Mouse (Mus musculus) kidney, embryonic 16.5 days (tissue): Measurements from ENCODE around the gene Gja5. TPM values are rescaled to one million over a fixed set of nuclear protein-coding genes. Genes with fewer than 3 reads are reported as not detected.
A peak's percentile ranks its signal among the peaks of the same experiment; 100 is the strongest.

Experiments
- ATAC-seq: fragments of 200-750 bp; cut with Nextera tagmentation; 2 replicates; pipeline ENCODE4 v1.8.0; 2017; ENCODE audit warnings: moderate TSS enrichment; ENCODE audit not compliant: low FRiP score, low TSS enrichment
- H3K27ac ChIP-seq: fragments of 300-500 bp; sonication (generic); 2 replicates; pipeline ENCODE4 v1.5.1; 2014; ENCODE audit warnings: low read length
- H3K27me3 ChIP-seq: fragments of 300-500 bp; sonication (generic); 2 replicates; pipeline ENCODE4 v1.6.1; 2014; ENCODE audit warnings: low read length, control low read depth, mixed read lengths; ENCODE audit not compliant: insufficient read depth
- H3K36me3 ChIP-seq: fragments of 300-500 bp; sonication (generic); 2 replicates; pipeline ENCODE4 v1.6.1; 2014; ENCODE audit warnings: low read length, control low read depth, mixed read lengths; ENCODE audit not compliant: insufficient read depth
- H3K4me1 ChIP-seq: fragments of 300-500 bp; sonication (generic); 2 replicates; pipeline ENCODE4 v1.6.1; 2014; ENCODE audit warnings: low read length, control low read depth, mixed read lengths; ENCODE audit not compliant: insufficient read depth
- H3K4me2 ChIP-seq: fragments of 300-500 bp; sonication (generic); replicated peaks from 2 replicates; pipeline ENCODE4 v1.6.1; 2014; ENCODE audit warnings: low read depth, low read length
- H3K4me3 ChIP-seq: fragments of 300-500 bp; sonication (generic); 2 replicates; pipeline ENCODE4 v1.5.1; 2014; ENCODE audit warnings: mild to moderate bottlenecking, low read length
- H3K9ac ChIP-seq: fragments of 300-500 bp; sonication (generic); replicated peaks from 2 replicates; pipeline ENCODE4 v1.6.1; 2014; ENCODE audit warnings: low read length
- H3K9me3 ChIP-seq: fragments of 300-500 bp; sonication (generic); 2 replicates; pipeline ENCODE4 v1.6.1; 2016; ENCODE audit warnings: low read length, control low read depth
- WGBS: fragments of 180-500 bp; shearing (Covaris S2); extraction: QIAGEN DNeasy Blood & Tissue Kit; methylation state at CpG from one replicate; pipeline ENCODE4 v1.1.7; 2014; 5-methylcytosine and 5-hydroxymethylcytosine counted together
- polyA plus RNA-seq: library from polyadenylated mRNA; unstranded; fragments of >200 nt; fragmentation: Nextera tagmentation; extraction: Ambion mirVana; gene quantifications from 2 replicates; pipeline ENCODE4 v1.2.1, GENCODE M21; 2015

Gene Gja5
- polyA plus RNA-seq, 1 experiment from 2014 or later = 29.1 TPM

- Histone ChIP-seq H3K4me3 (no peak overlapping the region), H3K27me3 (no peaks in the 10 kb centered on the region), H3K36me3 (no peaks in the 10 kb centered on the region), H3K4me2 (no peak overlapping the region), H3K9me3 (no peaks in the 10 kb centered on the region), H3K4me1 (no peaks in the 10 kb centered on the region), H3K27ac (no peak overlapping the region), H3K9ac (no peak overlapping the region)
- 12% methylated on average over 6 of the region's 6 CpGs for WGBS
- ATAC-seq = no peak
These were observed 93.3 kb downstream of the Gja5 start for GRCm38 (mm10) chr3:96997770-96998169.

- no peak for ATAC-seq
- Histone ChIP-seq H3K4me1 (no peaks in the 10 kb centered on the region), H3K4me3 (no peak overlapping the region), H3K9ac (no peak overlapping the region), H3K36me3 (no peaks in the 10 kb centered on the region), H3K9me3 (no peaks in the 10 kb centered on the region), H3K27ac (no peak overlapping the region), H3K4me2 (no peak overlapping the region), H3K27me3 (no peaks in the 10 kb centered on the region)
- 94% methylated on average over 10 of the region's 10 CpGs for WGBS
These were observed 98.6 kb downstream of the Gja5 start for GRCm38 (mm10) chr3:97003111-97003510.

- ATAC-seq = no peak
- H3K27me3 ChIP-seq = no peaks in the 10 kb centered on the region
- H3K4me3 ChIP-seq = no peak overlapping the region
- WGBS = 84% methylated on average over 4 of the region's 4 CpGs
- H3K4me2 ChIP-seq = no peak overlapping the region
- no peaks in the 10 kb centered on the region for H3K9me3 ChIP-seq
- H3K9ac ChIP-seq = no peak overlapping the region
- H3K27ac ChIP-seq = no peak overlapping the region
- H3K4me1 ChIP-seq = no peaks in the 10 kb centered on the region
- no peaks in the 10 kb centered on the region for H3K36me3 ChIP-seq
These were observed 100.0 kb downstream of the Gja5 start for GRCm38 (mm10) chr3:97004509-97004908.

- Histone ChIP-seq H3K9ac (no peak overlapping the region), H3K27me3 (no peaks in the 10 kb centered on the region), H3K27ac (no peak overlapping the region), H3K9me3 (no peaks in the 10 kb centered on the region), H3K4me1 (no peaks in the 10 kb centered on the region), H3K36me3 (no peaks in the 10 kb centered on the region), H3K4me2 (no peak overlapping the region), H3K4me3 (no peak overlapping the region)
- WGBS = 52% methylated on average over 3 of the region's 3 CpGs
- ATAC-seq = no peak
These were observed 102.5 kb downstream of the Gja5 start for GRCm38 (mm10) chr3:97007010-97007448.

- 36% methylated on average over 5 of the region's 5 CpGs for WGBS
- H3K27me3 ChIP-seq = 0 out of 2 replicates have a peak, but pooled peaks cover 5% of the 10 kb centered on the region
These were observed 120.7 kb downstream of the Gja5 start for GRCm38 (mm10) chr3:97025226-97025625.

DNA sequence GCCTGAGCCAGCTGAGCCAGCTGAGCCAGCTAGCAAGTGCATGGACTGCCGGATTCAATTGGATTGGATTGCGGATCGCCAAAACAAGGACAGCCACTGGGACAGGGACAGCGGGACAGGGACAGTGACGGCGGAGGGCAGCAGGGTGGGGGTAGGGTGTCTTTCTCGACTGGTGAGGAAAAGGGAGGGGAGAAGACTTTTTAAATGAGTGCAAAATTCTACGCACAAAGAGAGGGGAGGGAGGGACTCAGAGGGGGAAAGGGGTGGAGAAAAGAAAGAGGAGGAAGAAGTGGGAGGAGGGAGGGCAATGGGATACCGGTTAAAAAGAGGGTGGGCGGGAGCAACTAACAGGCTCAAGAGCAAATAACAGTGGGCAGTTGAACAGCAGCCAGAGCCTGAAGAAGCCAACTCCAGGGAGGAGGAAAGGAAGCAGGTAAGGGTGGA, 127.6 kb downstream of the Gja5 start:
- no peaks in the 10 kb centered on the region for H3K9me3 ChIP-seq
- 2% methylated on average over 10 of the region's 10 CpGs for WGBS

More at GRCm38 (mm10) chr3:97025226-97025625, 120.7 kb downstream of the Gja5 start:
- Histone ChIP-seq H3K4me1 (no peaks in the 10 kb centered on the region), H3K4me2 (no peak overlapping the region), H3K9ac (no peak overlapping the region), H3K27ac (no peak overlapping the region), H3K4me3 (no peak overlapping the region), H3K36me3 (no peaks in the 10 kb centered on the region), H3K9me3 (no peaks in the 10 kb centered on the region)
- peak; percentile 61; the same call in 1 of the 2 replicates for ATAC-seq

DNA sequence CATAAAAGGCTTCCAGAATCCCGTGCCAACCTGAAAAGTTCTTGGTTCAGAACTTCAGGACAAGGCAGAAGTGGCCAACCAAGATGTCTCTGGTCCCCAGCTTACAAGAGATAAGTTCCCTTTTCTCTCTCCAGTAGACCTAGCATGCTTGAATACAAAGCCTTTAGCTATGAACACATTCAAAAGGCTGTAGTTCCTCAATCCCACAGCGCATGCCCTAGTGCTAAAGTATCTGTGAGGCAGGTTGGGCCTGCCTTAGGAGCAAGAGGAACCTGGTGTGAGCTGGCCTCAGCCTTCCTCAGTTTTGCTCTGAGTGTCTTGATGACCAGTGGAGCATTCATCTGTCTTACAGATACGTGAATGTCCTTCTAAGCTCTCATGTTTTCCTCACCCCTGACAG, 131.1 kb downstream of the Gja5 start:
- H3K9me3 ChIP-seq = no peaks in the 10 kb centered on the region
- H3K4me2 ChIP-seq = no peak overlapping the region
- 84% methylated on average over 3 of the region's 3 CpGs for WGBS
- H3K4me1 ChIP-seq = peaks cover 9% of the 10 kb centered on the region
- no peak overlapping the region for H3K4me3 ChIP-seq
- H3K9ac ChIP-seq = no peak overlapping the region
- peaks cover 11% of the 10 kb centered on the region for H3K27me3 ChIP-seq
- H3K27ac ChIP-seq = no peak overlapping the region
- no peaks in the 10 kb centered on the region for H3K36me3 ChIP-seq
- no peak for ATAC-seq

More for the DNA sequence above, 127.6 kb downstream of the Gja5 start:
- peaks cover 16% of the 10 kb centered on the region for H3K27me3 ChIP-seq
- peak overlapping the region; percentile 49 for H3K9ac ChIP-seq
- H3K36me3 ChIP-seq = no peaks in the 10 kb centered on the region
- H3K4me2 ChIP-seq = peak overlapping the region; percentile 58
- peak overlapping the region; percentile 42 for H3K4me3 ChIP-seq
- peak; percentile 51 for ATAC-seq
- no peak overlapping the region for H3K27ac ChIP-seq
- peaks cover 9% of the 10 kb centered on the region for H3K4me1 ChIP-seq

GRCm38 (mm10) chr3:97037119-97037518, 132.6 kb downstream of the Gja5 start:
- peaks cover 3% of the 10 kb centered on the region; the same call in 1 of the 2 replicates for H3K27me3 ChIP-seq
- H3K4me2 ChIP-seq = no peak overlapping the region
- ATAC-seq = no peak
- H3K36me3 ChIP-seq = no peaks in the 10 kb centered on the region
- H3K9me3 ChIP-seq = no peaks in the 10 kb centered on the region
- H3K4me1 ChIP-seq = peaks cover 5% of the 10 kb centered on the region; the same call in 1 of the 2 replicates
- no peak overlapping the region for H3K9ac ChIP-seq
- WGBS = 50% methylated on average over 6 of the region's 6 CpGs
- no peak overlapping the region for H3K4me3 ChIP-seq
- H3K27ac ChIP-seq = no peak overlapping the region

- H3K27ac ChIP-seq = no peak overlapping the region
- 67% methylated on average over 6 of the region's 6 CpGs for whole genome bisulfite sequencing
- ATAC-seq = no peak
These were observed 135.2 kb downstream of the Gja5 start for GRCm38 (mm10) chr3:97039721-97040120.

DNA sequence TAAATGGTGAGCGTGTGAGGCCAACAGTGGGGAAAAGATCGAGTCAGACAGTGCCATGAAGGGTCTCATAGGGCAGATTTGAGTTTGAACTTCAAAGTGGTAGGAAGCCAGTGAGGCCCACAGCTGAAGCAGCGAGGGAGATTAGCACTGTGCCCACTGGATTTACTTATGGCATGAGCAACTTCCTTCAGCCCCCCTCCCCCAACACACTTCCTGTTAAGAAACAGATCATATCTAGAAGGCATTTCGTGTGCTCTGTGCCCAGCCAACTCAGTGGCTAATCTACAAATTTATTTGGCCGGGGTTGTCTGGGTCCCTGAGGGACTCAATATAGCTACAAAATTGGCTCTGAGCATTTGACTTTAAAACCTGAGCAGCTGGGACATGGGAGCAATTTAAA, 139.7 kb downstream of the Gja5 start:
- Histone ChIP-seq H3K36me3 (no peaks in the 10 kb centered on the region), H3K9me3 (0 out of 2 replicates have a peak, but pooled peaks cover 3% of the 10 kb centered on the region), H3K4me2 (no peak overlapping the region), H3K4me1 (peaks cover 4% of the 10 kb centered on the region; the same call in 1 of the 2 replicates), H3K27me3 (no peaks in the 10 kb centered on the region), H3K4me3 (no peak overlapping the region), H3K27ac (no peak overlapping the region), H3K9ac (no peak overlapping the region)
- ATAC-seq = no peak
- 52% methylated on average over 5 of the region's 5 CpGs for WGBS

More at GRCm38 (mm10) chr3:97039721-97040120, 135.2 kb downstream of the Gja5 start:
- H3K36me3 ChIP-seq = no peaks in the 10 kb centered on the region
- H3K27me3 ChIP-seq = no peaks in the 10 kb centered on the region
- no peaks in the 10 kb centered on the region for H3K9me3 ChIP-seq
- H3K4me1 ChIP-seq = peaks cover 4% of the 10 kb centered on the region; the same call in 1 of the 2 replicates
- H3K4me2 ChIP-seq = no peak overlapping the region
- no peak overlapping the region for H3K4me3 ChIP-seq
- no peak overlapping the region for H3K9ac ChIP-seq
